Comparison of ENCODE assay signal across 8 mouse cellular contexts in the genomic region with DNA sequence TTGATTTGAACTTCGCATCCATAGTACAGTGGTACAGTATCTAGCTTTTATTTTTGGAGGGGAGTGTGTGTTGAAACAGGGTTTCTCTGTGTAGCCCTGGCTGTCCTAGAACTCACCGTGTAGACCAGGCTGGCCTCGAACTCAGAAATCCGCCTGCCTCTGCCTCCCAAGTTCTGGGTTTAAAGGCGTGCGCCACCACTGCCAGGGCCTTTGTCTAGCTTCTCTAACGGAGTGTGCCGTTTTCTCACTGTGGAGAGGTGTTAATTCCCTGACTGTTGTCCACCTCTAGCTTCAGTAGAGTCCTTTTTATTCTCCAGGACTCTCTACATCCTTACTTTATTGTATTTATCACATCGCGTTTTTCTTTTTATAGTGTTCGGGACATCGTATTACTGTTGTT. TPM values are rescaled to one million over a fixed set of nuclear protein-coding genes. Genes with fewer than 3 reads are reported as not detected.
DNase-seq lines count a peak whose midpoint lies in the region; ATAC-seq and TF ChIP-seq lines count a peak whose summit lies in the region.

No protein-coding gene starts in this region.

- peak overlapping the region; percentile 92 for H3K4me3 ChIP-seq in heart, adult 2 months
- peak overlapping the region; percentile 96 for H3K4me3 ChIP-seq in E14TG2a.4 (replicated peaks; ENCODE audit: low read length)
- H3K4me3 ChIP-seq in forebrain, embryonic 14.5 days (ENCODE audit: low read depth, low read length): peak overlapping the region; percentile 81
- peak overlapping the region; percentile 71 to 96 for H3K4me3 ChIP-seq in liver, embryonic 14.5 days (ENCODE audit: insufficient read depth in 1 of 2, low read depth in 2 of 2, low read length in 2 of 2)

- H3K9ac ChIP-seq in heart, adult 2 months (ENCODE audit: low read depth, low read length): peak overlapping the region; percentile 62; the same call in 1 of the 2 replicates
- peak overlapping the region; percentile 88 for H3K9ac ChIP-seq in forebrain, embryonic 14.5 days (ENCODE audit: low read length)
- H3K9ac ChIP-seq in liver, embryonic 14.5 days (replicated peaks): peak overlapping the region; percentile 71

- no peak for TF ChIP-seq EP300 in heart, adult 2 months (IDR thresholded peaks at IDR 0.05; ENCODE audit: insufficient read depth, low read depth, low read length)
- TF ChIP-seq EP300 in liver, embryonic 14.5 days (IDR thresholded peaks at IDR 0.05; ENCODE audit: low read depth): no peak

- H3K27ac ChIP-seq in heart, adult 2 months: no peak overlapping the region
- H3K27ac ChIP-seq in forebrain, embryonic 14.5 days (ENCODE audit: low read depth, low read length): no peak overlapping the region; the same call in 1 of the 2 replicates
- no peak overlapping the region for H3K27ac ChIP-seq in liver, embryonic 14.5 days

- no peaks in the 10 kb centered on the region for H3K27me3 ChIP-seq in heart, adult 2 months (ENCODE audit: control insufficient read depth, insufficient read depth, low read length)
- no peaks in the 10 kb centered on the region for H3K27me3 ChIP-seq in E14TG2a.4 (ENCODE audit: insufficient read depth, low read length)
- no peaks in the 10 kb centered on the region for H3K27me3 ChIP-seq in forebrain, embryonic 14.5 days (replicated peaks; ENCODE audit: control insufficient read depth, insufficient read depth, low read length)
- H3K27me3 ChIP-seq in liver, embryonic 14.5 days (ENCODE audit: control insufficient read depth, insufficient read depth, low read length): no peaks in the 10 kb centered on the region

- intact Hi-C loops in heart, adult 2 months (cut with DNase I): loop anchor here (10.0 kb wide), 1 partner anchor 621 kb away; a partner anchor contains a TSS

- peaks cover 1% of the 10 kb centered on the region for H3K4me1 ChIP-seq in heart, adult 2 months (ENCODE audit: control insufficient read depth, insufficient read depth, low read length)
- H3K4me1 ChIP-seq in E14TG2a.4 (replicated peaks; ENCODE audit: low read depth, low read length): peaks cover 73% of the 10 kb centered on the region
- peaks cover 13% of the 10 kb centered on the region for H3K4me1 ChIP-seq in forebrain, embryonic 14.5 days (ENCODE audit: control insufficient read depth, insufficient read depth, low read length)
- peaks cover 17 to 40% of the 10 kb centered on the region in 2 experiments for H3K4me1 ChIP-seq in liver, embryonic 14.5 days (replicated peaks; ENCODE audit: control insufficient read depth in 2 of 2, insufficient read depth in 2 of 2, low read length in 1 of 2)

- no peak for TF ChIP-seq POLR2A in heart, adult 2 months (IDR thresholded peaks at IDR 0.05; ENCODE audit: insufficient read depth, low read depth, low read length)

- no peaks in the 10 kb centered on the region for H3K9me3 ChIP-seq in E14TG2a.4 (ENCODE audit: low read length)
- no peaks in the 10 kb centered on the region for H3K9me3 ChIP-seq in forebrain, embryonic 14.5 days (replicated peaks; ENCODE audit: control insufficient read depth, low read length)
- H3K9me3 ChIP-seq in liver, embryonic 14.5 days (ENCODE audit: control insufficient read depth, low read length): no peaks in the 10 kb centered on the region

- peak overlapping the region; percentile 57 for H3K4me2 ChIP-seq in forebrain, embryonic 14.5 days (ENCODE audit: low read length)
- H3K4me2 ChIP-seq in liver, embryonic 14.5 days (ENCODE audit: low read depth): peak overlapping the region; percentile 78

- ATAC-seq in forebrain, embryonic 14.5 days: no peak
- ATAC-seq in liver, embryonic 14.5 days (ENCODE audit: insufficient read depth): no peak
- no peak for ATAC-seq in CD4-positive, CD25-positive, alpha-beta regulatory T cell, adult 4 months
- no peak for ATAC-seq in megakaryocyte-erythroid progenitor cell, adult 5-6 weeks (replicated peaks; ENCODE audit: low FRiP score, low TSS enrichment, poor library complexity, severe bottlenecking)

- 0 out of 2 replicates have a peak, but pooled peaks cover 2% of the 10 kb centered on the region for H3K79me2 ChIP-seq in heart, adult 2 months (replicated peaks; ENCODE audit: control insufficient read depth, insufficient read depth, low read length)

- DNase-seq in heart, adult 2 months: no peak
- DNase-seq in heart, postnatal 4 days: no peak
- no peak for DNase-seq in forebrain, embryonic 14.5 days (ENCODE audit: low spot score)
- no peak for DNase-seq in liver, embryonic 14.5 days (ENCODE audit: low read depth in 3 of 3, low spot score in 3 of 3)
- DNase-seq in gastrocnemius, postnatal 4 days (ENCODE audit: low spot score in 2 of 2): no peak

- no peak for TF ChIP-seq CTCF in heart, adult 2 months (IDR thresholded peaks at IDR 0.05)
- no peak for TF ChIP-seq CTCF in E14TG2a.4 (conservative IDR thresholded peaks at IDR 0.05; ENCODE audit: low read length)
- no peak for TF ChIP-seq CTCF in liver, embryonic 14.5 days (IDR thresholded peaks at IDR 0.05; ENCODE audit: low read depth)

- 52% methylated on average over 12 of the region's 12 CpGs for WGBS in heart, adult 2 months
- 50% methylated on average over 12 of the region's 12 CpGs for WGBS in forebrain, embryonic 14.5 days
- 47% methylated on average over 12 of the region's 12 CpGs for WGBS in liver, embryonic 14.5 days (ENCODE audit: insufficient replicate concordance)

- no peaks in the 10 kb centered on the region for H3K36me3 ChIP-seq in heart, adult 2 months (ENCODE audit: control insufficient read depth, insufficient read depth, low read length)
- peaks cover 76% of the 10 kb centered on the region for H3K36me3 ChIP-seq in E14TG2a.4 (ENCODE audit: insufficient read depth, low read length)
- peaks cover 57% of the 10 kb centered on the region for H3K36me3 ChIP-seq in forebrain, embryonic 14.5 days (ENCODE audit: control insufficient read depth, insufficient read depth, low read length)
- peaks cover 35% of the 10 kb centered on the region for H3K36me3 ChIP-seq in liver, embryonic 14.5 days (replicated peaks; ENCODE audit: control insufficient read depth, insufficient read depth, low read depth)

RNA-seq across cellular contexts. Expression of a gene that starts 0.8 kb away (rescaled TPM):
- total RNA-seq in heart, adult 2 months (2021): 10 to 100 TPM; 37.8 to 43.1 TPM
- polyA plus RNA-seq in heart, adult 2 months (2012; rRNA removed): 13.4 and 14.9 TPM in 2 replicates
- 10 to 100 TPM; 32.5 to 35.4 TPM for total RNA-seq in heart, postnatal 4 days (2021)
- polyA plus RNA-seq in forebrain, embryonic 14.5 days (2014; fragmentation: Nextera tagmentation; extraction: Ambion mirVana): 50.2 and 60.4 TPM in 2 replicates
- polyA plus RNA-seq in liver, embryonic 14.5 days (2012; rRNA removed): 6.6 and 8.8 TPM in 2 replicates
- polyA plus RNA-seq in liver, embryonic 14.5 days (2014; fragmentation: Nextera tagmentation; extraction: Ambion mirVana): 13.5 and 16.8 TPM in 2 replicates
- polyA plus RNA-seq in CD4-positive, CD25-positive, alpha-beta regulatory T cell, adult 4 months (2017; shearing (Covaris generic)): 10 to 100 TPM; 12.7 to 17.1 TPM
- total RNA-seq in gastrocnemius, postnatal 4 days (2021): 10 to 100 TPM; 39.0 to 39.2 TPM
- 60.3 and 69.9 TPM in 2 replicates for total RNA-seq in megakaryocyte-erythroid progenitor cell, adult 5-6 weeks (2014; fragmentation: Nextera tagmentation)
- total RNA-seq in megakaryocyte-erythroid progenitor cell, adult 5-6 weeks (2017): 24.3 and 32.3 TPM in 2 replicates

RNA-seq across cellular contexts. Expression of a gene that starts 1.0 kb away (rescaled TPM):
- 10 to 100 TPM; 13.2 to 14.1 TPM for total RNA-seq in heart, adult 2 months (2021)
- polyA plus RNA-seq in heart, adult 2 months (2012; rRNA removed): 7.3 and 11.5 TPM in 2 replicates
- 10 to 100 TPM; 15.2 to 17.0 TPM for total RNA-seq in heart, postnatal 4 days (2021)
- polyA plus RNA-seq in forebrain, embryonic 14.5 days (2014; fragmentation: Nextera tagmentation; extraction: Ambion mirVana): 13.2 and 17.1 TPM in 2 replicates
- polyA plus RNA-seq in liver, embryonic 14.5 days (2012; rRNA removed): 16.9 and 21.4 TPM in 2 replicates
- polyA plus RNA-seq in liver, embryonic 14.5 days (2014; fragmentation: Nextera tagmentation; extraction: Ambion mirVana): 14.3 and 14.7 TPM in 2 replicates
- 10 to 100 TPM; 37.6 to 44.9 TPM for polyA plus RNA-seq in CD4-positive, CD25-positive, alpha-beta regulatory T cell, adult 4 months (2017; shearing (Covaris generic))
- 10 to 100 TPM; 16.3 to 19.1 TPM for total RNA-seq in gastrocnemius, postnatal 4 days (2021)
- total RNA-seq in megakaryocyte-erythroid progenitor cell, adult 5-6 weeks (2014; fragmentation: Nextera tagmentation): 57.4 and 67.7 TPM in 2 replicates
- 37.9 and 46.0 TPM in 2 replicates for total RNA-seq in megakaryocyte-erythroid progenitor cell, adult 5-6 weeks (2017)
